Mouse (Mus musculus): ENCODE measurements around the gene Prex1. TPM values are rescaled to one million over a fixed set of nuclear protein-coding genes. Genes with fewer than 3 reads are reported as not detected.

Prex1 gene
- polyA plus RNA-seq, 1 experiment from 2014 or later: 28.5 TPM

GRCm38 (mm10) chr2:166554169-166554505 is 159.5 kb downstream of the Prex1 start:
- H3K9me3 ChIP-seq: 0 out of 2 replicates have a peak, but pooled peaks cover 3% of the 10 kb centered on the region
- ATAC-seq (ENCODE audit: low read depth): no peak
- H3K27me3 ChIP-seq: peaks cover 10% of the 10 kb centered on the region; the same call in 1 of the 2 replicates
- no peak overlapping the region for H3K27ac ChIP-seq (replicated peaks)
- H3K9ac ChIP-seq: no peak overlapping the region
- H3K4me2 ChIP-seq: no peak overlapping the region
- H3K4me3 ChIP-seq: no peak overlapping the region
- 80% methylated on average over 11 of the region's 11 CpGs for whole genome bisulfite sequencing
- H3K36me3 ChIP-seq: no peaks in the 10 kb centered on the region
- H3K4me1 ChIP-seq (replicated peaks): peaks cover 56% of the 10 kb centered on the region

GRCm38 (mm10) chr2:166553502-166554168 is 160.0 kb downstream of the Prex1 start:
- no peak overlapping the region for H3K4me3 ChIP-seq
- H3K27ac ChIP-seq (replicated peaks): no peak overlapping the region; the same call in 1 of the 2 replicates
- no peaks in the 10 kb centered on the region for H3K36me3 ChIP-seq
- peak overlapping the region; percentile 18; the same call in 1 of the 2 replicates for H3K4me2 ChIP-seq
- no peak overlapping the region for H3K9ac ChIP-seq
- H3K4me1 ChIP-seq (replicated peaks): peaks cover 55% of the 10 kb centered on the region
- 29% methylated on average over 18 of the region's 18 CpGs for WGBS
- H3K27me3 ChIP-seq: peaks cover 10% of the 10 kb centered on the region; the same call in 1 of the 2 replicates
- 0 out of 2 replicates have a peak, but pooled peaks cover 3% of the 10 kb centered on the region for H3K9me3 ChIP-seq
- ATAC-seq (ENCODE audit: low read depth): no peak

GRCm38 (mm10) chr2:166552657-166553056 is 161.0 kb downstream of the Prex1 start:
- peak overlapping the region; percentile 69; the same call in 1 of the 2 replicates for H3K27ac ChIP-seq (replicated peaks)
- no peak for ATAC-seq (ENCODE audit: low read depth)
- no peaks in the 10 kb centered on the region for H3K36me3 ChIP-seq
- 36% methylated on average over 6 of the region's 6 CpGs for WGBS
- peaks cover 10% of the 10 kb centered on the region; the same call in 1 of the 2 replicates for H3K27me3 ChIP-seq
- H3K4me1 ChIP-seq (replicated peaks): peaks cover 45% of the 10 kb centered on the region
- H3K4me3 ChIP-seq: no peak overlapping the region
- H3K9ac ChIP-seq: no peak overlapping the region
- H3K4me2 ChIP-seq: no peak overlapping the region
- 0 out of 2 replicates have a peak, but pooled peaks cover 3% of the 10 kb centered on the region for H3K9me3 ChIP-seq

GRCm38 (mm10) chr2:166551831-166552498 is 161.7 kb downstream of the Prex1 start:
- 26% methylated on average over 15 of the region's 15 CpGs for WGBS
- Histone ChIP-seq H3K4me3 (no peak overlapping the region), H3K9me3 (0 out of 2 replicates have a peak, but pooled peaks cover 3% of the 10 kb centered on the region), H3K4me2 (no peak overlapping the region), H3K27ac (replicated peaks) (peak overlapping the region; percentile 69), H3K36me3 (no peaks in the 10 kb centered on the region), H3K27me3 (peaks cover 10% of the 10 kb centered on the region; the same call in 1 of the 2 replicates), H3K4me1 (replicated peaks) (peaks cover 45% of the 10 kb centered on the region), H3K9ac (no peak overlapping the region; the same call in 1 of the 2 replicates)
- no peak for ATAC-seq (ENCODE audit: low read depth)

- H3K36me3 ChIP-seq: no peaks in the 10 kb centered on the region
- H3K4me3 ChIP-seq: no peak overlapping the region
- peaks cover 16% of the 10 kb centered on the region; the same call in 1 of the 2 replicates for H3K27me3 ChIP-seq
- peaks cover 54% of the 10 kb centered on the region for H3K4me1 ChIP-seq (replicated peaks)
- peak; percentile 79 for ATAC-seq (ENCODE audit: low read depth)
- H3K9ac ChIP-seq: peak overlapping the region; percentile 32; the same call in 1 of the 2 replicates
- H3K27ac ChIP-seq (replicated peaks): peak overlapping the region; percentile 71
- no peaks in the 10 kb centered on the region for H3K9me3 ChIP-seq
- 34% methylated on average over 8 of the region's 8 CpGs for WGBS
- no peak overlapping the region for H3K4me2 ChIP-seq
Measured at GRCm38 (mm10) chr2:166549871-166550270, 163.8 kb downstream of the Prex1 start.

- Histone ChIP-seq H3K9me3 (no peaks in the 10 kb centered on the region), H3K4me2 (no peak overlapping the region), H3K9ac (no peak overlapping the region), H3K4me1 (replicated peaks) (peaks cover 54% of the 10 kb centered on the region), H3K4me3 (no peak overlapping the region), H3K27me3 (peaks cover 17% of the 10 kb centered on the region; the same call in 1 of the 2 replicates), H3K36me3 (no peaks in the 10 kb centered on the region), H3K27ac (replicated peaks) (peak overlapping the region; percentile 71; the same call in 1 of the 2 replicates)
- WGBS: 83% methylated on average over 5 of the region's 5 CpGs
- no peak for ATAC-seq (ENCODE audit: low read depth)
Measured at GRCm38 (mm10) chr2:166549069-166549468, 164.6 kb downstream of the Prex1 start.

GRCm38 (mm10) chr2:166545580-166545979 is 168.1 kb downstream of the Prex1 start:
- 0 out of 2 replicates have a peak overlapping the region, but pooled peaks have one; percentile 17 for H3K9ac ChIP-seq
- H3K27me3 ChIP-seq: 0 out of 2 replicates have a peak, but pooled peaks cover 13% of the 10 kb centered on the region
- H3K9me3 ChIP-seq: no peaks in the 10 kb centered on the region
- 77% methylated on average over 4 of the region's 4 CpGs for WGBS
- 0 out of 2 replicates have a peak overlapping the region, but pooled peaks have one; percentile 28 for H3K27ac ChIP-seq (replicated peaks)
- H3K36me3 ChIP-seq: no peaks in the 10 kb centered on the region
- no peak for ATAC-seq (ENCODE audit: low read depth)
- H3K4me3 ChIP-seq: no peak overlapping the region
- H3K4me1 ChIP-seq (replicated peaks): peaks cover 41% of the 10 kb centered on the region
- H3K4me2 ChIP-seq: no peak overlapping the region

GRCm38 (mm10) chr2:166544575-166545251 is 168.9 kb downstream of the Prex1 start:
- H3K4me3 ChIP-seq: no peak overlapping the region
- H3K4me2 ChIP-seq: no peak overlapping the region
- H3K9ac ChIP-seq: no peak overlapping the region
- no peak for ATAC-seq (ENCODE audit: low read depth)
- H3K27me3 ChIP-seq: 0 out of 2 replicates have a peak, but pooled peaks cover 13% of the 10 kb centered on the region
- 56% methylated on average over 7 of the region's 7 CpGs for WGBS
- peaks cover 33% of the 10 kb centered on the region for H3K4me1 ChIP-seq (replicated peaks)
- H3K9me3 ChIP-seq: no peaks in the 10 kb centered on the region
- no peaks in the 10 kb centered on the region for H3K36me3 ChIP-seq
- no peak overlapping the region for H3K27ac ChIP-seq (replicated peaks)

- WGBS: 16% methylated on average over 11 of the region's 11 CpGs
- Histone ChIP-seq H3K27me3 (peaks cover 12% of the 10 kb centered on the region; the same call in 1 of the 2 replicates), H3K27ac (replicated peaks) (peak overlapping the region; percentile 50), H3K4me1 (replicated peaks) (peaks cover 26% of the 10 kb centered on the region), H3K36me3 (no peaks in the 10 kb centered on the region), H3K9me3 (no peaks in the 10 kb centered on the region), H3K4me2 (peak overlapping the region; percentile 22), H3K4me3 (no peak overlapping the region), H3K9ac (peak overlapping the region; percentile 50)
- ATAC-seq (ENCODE audit: low read depth): peak; percentile 24; the same call in 1 of the 2 replicates
Measured at GRCm38 (mm10) chr2:166541112-166541928, 172.3 kb downstream of the Prex1 start.

- no peak for ATAC-seq (ENCODE audit: low read depth)
- H3K4me3 ChIP-seq: no peak overlapping the region
- no peaks in the 10 kb centered on the region for H3K9me3 ChIP-seq
- no peak overlapping the region for H3K9ac ChIP-seq
- H3K36me3 ChIP-seq: no peaks in the 10 kb centered on the region
- H3K27ac ChIP-seq (replicated peaks): no peak overlapping the region
- WGBS: 92% methylated on average over 1 of the region's 1 CpGs
- H3K4me1 ChIP-seq (replicated peaks): peaks cover 28% of the 10 kb centered on the region
- peaks cover 12% of the 10 kb centered on the region; the same call in 1 of the 2 replicates for H3K27me3 ChIP-seq
- no peak overlapping the region for H3K4me2 ChIP-seq
Measured at GRCm38 (mm10) chr2:166540216-166540615, 173.4 kb downstream of the Prex1 start.

- no peaks in the 10 kb centered on the region for H3K36me3 ChIP-seq
Measured at GRCm38 (mm10) chr2:166536896-166537295, 176.7 kb downstream of the Prex1 start.

More at GRCm38 (mm10) chr2:166536896-166537295, 176.7 kb downstream of the Prex1 start:
- no peak for ATAC-seq (ENCODE audit: low read depth)
- no peak overlapping the region for H3K27ac ChIP-seq (replicated peaks)
- H3K4me2 ChIP-seq: no peak overlapping the region
- 90% methylated on average over 3 of the region's 3 CpGs for WGBS
- no peak overlapping the region for H3K4me3 ChIP-seq
- H3K9me3 ChIP-seq: no peaks in the 10 kb centered on the region
- peaks cover 28% of the 10 kb centered on the region for H3K4me1 ChIP-seq (replicated peaks)
- peaks cover 5% of the 10 kb centered on the region; the same call in 1 of the 2 replicates for H3K27me3 ChIP-seq
- H3K9ac ChIP-seq: no peak overlapping the region

All from neural tube, embryonic 13.5 days (tissue).